Mouse (Mus musculus): Measurements from ENCODE around the gene Ralgps2. TPM values are rescaled to one million over a fixed set of nuclear protein-coding genes. Genes with fewer than 3 reads are reported as not detected.

Ralgps2 gene
- total and polyA plus RNA-seq, 3 experiments = 7.8 to 16.4 TPM; not detected in 1

DNA sequence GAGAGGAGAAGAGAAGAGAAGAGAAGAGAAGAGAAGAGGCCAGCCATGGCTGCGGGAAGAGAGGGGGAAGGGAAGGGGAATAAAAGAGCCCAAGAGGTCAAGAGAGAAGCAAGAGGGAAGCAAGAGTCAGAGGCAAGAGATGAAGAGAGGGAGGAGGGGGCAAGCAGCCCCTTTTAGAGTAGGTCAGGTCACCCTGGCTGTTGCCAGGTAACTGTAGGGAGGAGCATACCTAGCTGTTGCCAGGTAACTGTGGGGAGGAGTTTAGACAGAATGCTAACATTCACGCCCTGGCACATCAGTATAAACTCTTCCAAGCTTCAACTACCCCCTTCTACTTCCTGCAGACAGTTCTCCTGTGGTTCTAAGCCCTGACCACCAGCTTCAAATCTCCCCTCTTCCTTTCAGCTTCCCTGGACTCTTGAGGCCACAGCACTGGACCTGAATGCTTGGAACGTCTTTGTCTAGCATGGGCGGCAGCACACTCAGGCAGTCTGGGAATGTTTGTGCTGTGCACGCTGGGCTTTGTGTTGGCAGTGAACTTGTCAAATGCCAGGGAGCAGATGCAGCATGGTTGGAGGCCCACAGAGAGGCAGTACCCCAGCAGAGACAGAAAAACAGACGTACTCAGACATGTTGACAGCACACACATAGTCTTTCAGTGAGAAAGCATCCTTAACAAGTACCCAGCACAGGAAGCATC, 152.1 kb downstream of the Ralgps2 start:
- no peaks in the 10 kb centered on the region for H3K9me3 ChIP-seq (replicated peaks; ENCODE audit: insufficient read depth, low read length)
- TF ChIP-seq RCOR1 (IDR thresholded peaks at IDR 0.05; ENCODE audit: low read depth, low read length) (no peak), UBTF (IDR thresholded peaks at IDR 0.05; ENCODE audit: borderline replicate concordance, insufficient read depth, low read depth, low read length) (no peak), RAD21 (IDR thresholded peaks at IDR 0.05; ENCODE audit: low read depth, low read length) (no peak), HCFC1 (IDR thresholded peaks at IDR 0.05; ENCODE audit: low read depth, low read length) (no peak), MAX (IDR thresholded peaks at IDR 0.05; ENCODE audit: low read length) (no peak), SIN3A (IDR thresholded peaks at IDR 0.05; ENCODE audit: low read length) (no peak), JUND (IDR thresholded peaks at IDR 0.05; ENCODE audit: low read depth, low read length) (no peak), POLR2A (IDR thresholded peaks at IDR 0.05; ENCODE audit: control insufficient read depth in 1 of 2, insufficient read depth in 1 of 2, low read depth in 1 of 2, low read length in 2 of 2, poor library complexity in 1 of 2) (no peak), MAFK (IDR thresholded peaks at IDR 0.05; ENCODE audit: borderline replicate concordance, low read depth, low read length) (no peak), BHLHE40 (IDR thresholded peaks at IDR 0.05; ENCODE audit: borderline replicate concordance, low read depth, low read length) (no peak), POLR2AphosphoS2 (IDR thresholded peaks at IDR 0.05; ENCODE audit: low read length) (no peak)
- peaks cover 0 to 4% of the 10 kb centered on the region in 2 experiments; a peak in 2 of 4 replicates for H3K4me1 ChIP-seq (ENCODE audit: control insufficient read depth in 1 of 2, insufficient read depth in 2 of 2, low read length in 2 of 2)
- no peak overlapping the region for H3K9ac ChIP-seq (ENCODE audit: control insufficient read depth, low read depth, low read length, poor library complexity, severe bottlenecking)
- no peak overlapping the region for H3K27ac ChIP-seq (ENCODE audit: control insufficient read depth, low read depth, low read length)
- H3K4me3 ChIP-seq (ENCODE audit: control insufficient read depth in 1 of 2, insufficient read depth in 1 of 2, low read depth in 2 of 2, low read length in 2 of 2) = no peak overlapping the region
- no peaks in the 10 kb centered on the region for H3K79me2 ChIP-seq (ENCODE audit: control insufficient read depth, insufficient read depth, low read length, poor library complexity)
- H3K27me3 ChIP-seq (ENCODE audit: control insufficient read depth in 1 of 2, insufficient read depth in 2 of 2, low read length in 2 of 2) = no peaks in the 10 kb centered on the region
- H3K36me3 ChIP-seq (ENCODE audit: control insufficient read depth in 1 of 2, insufficient read depth in 2 of 2, low read length in 2 of 2) = no peaks in the 10 kb centered on the region; a peak in 1 of 4 replicates
- no peak for DNase-seq (ENCODE audit: low read depth, low spot score)

DNA sequence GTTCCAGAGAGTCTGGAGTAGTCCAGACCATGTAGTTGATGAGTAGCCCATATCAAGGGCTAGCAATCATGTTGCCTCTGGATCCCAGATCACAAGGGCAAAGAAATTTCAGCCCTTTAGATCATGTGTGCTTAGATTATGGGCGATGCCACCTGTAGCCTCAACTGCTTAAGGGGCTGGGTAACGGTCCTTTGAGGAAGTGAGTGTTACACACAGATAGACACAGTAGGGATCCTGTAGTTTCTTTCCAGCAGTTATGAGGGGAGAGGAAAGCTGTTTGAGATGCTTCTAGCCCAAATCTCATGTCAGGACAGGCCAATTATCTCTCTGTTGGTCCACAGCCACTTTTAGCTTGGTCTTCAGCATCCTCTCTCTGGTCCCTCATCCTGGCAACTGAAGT, 153.4 kb downstream of the Ralgps2 start:
- peak; percentile 70 for DNase-seq (ENCODE audit: low read depth, low spot score)
- Histone ChIP-seq H3K27ac (ENCODE audit: control insufficient read depth, low read depth, low read length) (no peak overlapping the region), H3K36me3 (ENCODE audit: control insufficient read depth in 1 of 2, insufficient read depth in 2 of 2, low read length in 2 of 2) (no peaks in the 10 kb centered on the region; a peak in 1 of 4 replicates), H3K9ac (ENCODE audit: control insufficient read depth, low read depth, low read length, poor library complexity, severe bottlenecking) (no peak overlapping the region), H3K9me3 (replicated peaks; ENCODE audit: insufficient read depth, low read length) (no peaks in the 10 kb centered on the region), H3K27me3 (ENCODE audit: control insufficient read depth in 1 of 2, insufficient read depth in 2 of 2, low read length in 2 of 2) (no peaks in the 10 kb centered on the region; a peak in 1 of 4 replicates), H3K4me1 (ENCODE audit: control insufficient read depth in 1 of 2, insufficient read depth in 2 of 2, low read length in 2 of 2) (peaks cover 0 to 4% of the 10 kb centered on the region in 2 experiments; a peak in 2 of 4 replicates), H3K79me2 (ENCODE audit: control insufficient read depth, insufficient read depth, low read length, poor library complexity) (no peaks in the 10 kb centered on the region), H3K4me3 (ENCODE audit: control insufficient read depth in 1 of 2, insufficient read depth in 1 of 2, low read depth in 2 of 2, low read length in 2 of 2) (no peak overlapping the region)
- TF ChIP-seq CTCF (IDR thresholded peaks at IDR 0.05 in 2 of 3, conservative IDR thresholded peaks at IDR 0.05 in 1 of 3; ENCODE audit: control insufficient read depth in 1 of 3, insufficient read depth in 1 of 3, low read depth in 2 of 3, low read length in 3 of 3, poor library complexity in 1 of 3, severe bottlenecking in 1 of 3) (no peak), EP300 (IDR thresholded peaks at IDR 0.05; ENCODE audit: low read depth in 1 of 2, low read length in 2 of 2) (peak; percentile 77 to 90), MYB (IDR thresholded peaks at IDR 0.05; ENCODE audit: low read depth, low read length) (peak; percentile 86; the same call in 1 of the 2 replicates), MAFK (IDR thresholded peaks at IDR 0.05; ENCODE audit: borderline replicate concordance, low read depth, low read length) (no peak), MYC (IDR thresholded peaks at IDR 0.05; ENCODE audit: low read depth, low read length) (no peak), NELFE (IDR thresholded peaks at IDR 0.05; ENCODE audit: low read depth, low read length) (no peak), MXI1 (IDR thresholded peaks at IDR 0.05; ENCODE audit: low read depth, low read length) (no peak), TCF12 (IDR thresholded peaks at IDR 0.05; ENCODE audit: low read depth, low read length) (peak; percentile 80), GATA1 (IDR thresholded peaks at IDR 0.05; ENCODE audit: low read depth, low read length) (peak; percentile 38; the same call in 1 of the 2 replicates), GABPA (IDR thresholded peaks at IDR 0.05; ENCODE audit: low read depth, low read length) (no peak), ZNF384 (IDR thresholded peaks at IDR 0.05; ENCODE audit: low read depth, low read length) (no peak), TAL1 (IDR thresholded peaks at IDR 0.05; ENCODE audit: low read length) (peak; percentile 49; the same call in 1 of the 2 replicates), USF1 (IDR thresholded peaks at IDR 0.05; ENCODE audit: low read depth, low read length) (no peak), ZMIZ1 (IDR thresholded peaks at IDR 0.05; ENCODE audit: low read depth, low read length) (no peak), BHLHE40 (IDR thresholded peaks at IDR 0.05; ENCODE audit: borderline replicate concordance, low read depth, low read length) (no peak), RAD21 (IDR thresholded peaks at IDR 0.05; ENCODE audit: low read depth, low read length) (no peak), ELF1 (IDR thresholded peaks at IDR 0.05; ENCODE audit: low read depth, low read length) (no peak; the same call in 1 of the 2 replicates), E2F4 (IDR thresholded peaks at IDR 0.05; ENCODE audit: borderline replicate concordance, low read depth, low read length) (no peak), ETS1 (IDR thresholded peaks at IDR 0.05; ENCODE audit: low read depth, low read length) (peak; percentile 44), ZKSCAN1 (IDR thresholded peaks at IDR 0.05; ENCODE audit: low read depth, low read length) (no peak), KAT2A (conservative IDR thresholded peaks at IDR 0.05; ENCODE audit: low read depth, low read length) (no peak), SMC3 (IDR thresholded peaks at IDR 0.05; ENCODE audit: low read depth, low read length) (no peak), RCOR1 (IDR thresholded peaks at IDR 0.05; ENCODE audit: low read depth, low read length) (no peak; the same call in 1 of the 2 replicates), NRF1 (IDR thresholded peaks at IDR 0.05; ENCODE audit: insufficient read depth, low read depth, low read length, poor library complexity, severe bottlenecking) (no peak)
